Mouse (Mus musculus): Measurements from ENCODE around the gene Rap1gds1.

- no peak for TF ChIP-seq CTCF (IDR thresholded peaks at IDR 0.05; ENCODE audit: borderline replicate concordance, extremely low read depth, insufficient read depth, insufficient read length)
- TF ChIP-seq POLR2A (IDR thresholded peaks at IDR 0.05; ENCODE audit: borderline replicate concordance, extremely low read depth, insufficient read depth, insufficient read length, poor library complexity, severe bottlenecking), result no peak
Observed at GRCm38 (mm10) chr3:138889769-138890295, 185.2 kb downstream of the Rap1gds1 start.

Data from brain, embryonic 14.5 days (tissue).